In the genomic region with DNA sequence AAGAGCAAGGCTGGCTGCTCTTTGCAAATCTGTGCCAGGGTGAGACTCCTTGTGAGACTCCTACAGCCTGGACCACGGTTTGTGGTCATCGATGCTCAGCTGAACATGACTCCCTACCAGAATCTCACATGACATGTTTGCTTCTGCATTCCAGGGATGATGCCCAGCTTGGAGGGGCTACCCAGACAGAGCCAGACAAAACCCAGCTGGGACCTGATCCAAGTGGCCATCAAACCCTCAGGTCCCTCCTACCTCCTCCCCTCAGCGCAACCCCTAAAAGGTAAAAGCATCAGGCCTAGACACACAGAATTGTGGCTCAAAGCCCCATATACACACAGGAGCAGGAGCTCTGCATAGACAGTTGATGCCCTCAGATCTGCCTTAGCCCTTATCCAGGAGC, we compare ENCODE assay signal across 18 mouse cellular contexts. TPM values are rescaled to one million over a fixed set of nuclear protein-coding genes. Genes with fewer than 3 reads are reported as not detected.
DNase-seq lines count a peak whose midpoint lies in the region; ATAC-seq and TF ChIP-seq lines count a peak whose summit lies in the region.
"Had no signal": no experiment of that assay in that cellular context is flagged by ENCODE, and none has a peak within 500 bp of the region (broad histone marks: within the 10 kb centered on the region; RNA-seq: fewer than 3 reads in every experiment).

No protein-coding gene starts in this region.

- H3K36me3 ChIP-seq in forebrain, embryonic 16.5 days (ENCODE audit: control insufficient read depth, insufficient read depth), result no peaks in the 10 kb centered on the region
- no peaks in the 10 kb centered on the region for H3K36me3 ChIP-seq in forebrain, embryonic 15.5 days
- H3K36me3 ChIP-seq in heart, postnatal 0 days (replicated peaks; ENCODE audit: control insufficient read depth, insufficient read depth, low read length), result peaks cover 35% of the 10 kb centered on the region
- H3K36me3 ChIP-seq in hindbrain, embryonic 16.5 days (ENCODE audit: control insufficient read depth, insufficient read depth, low read length), result peaks cover 12% of the 10 kb centered on the region; the same call in 1 of the 2 replicates
- H3K36me3 ChIP-seq: lung, embryonic 15.5 days had no signal

- no peak for DNase-seq in heart, postnatal 0 days (ENCODE audit: low spot score)
- DNase-seq in heart, postnatal 4 days, result no peak
- DNase-seq in cerebellum, adult 8-10 months, result peak; percentile 37
- no peak for DNase-seq in lung, adult 18-20 months
- DNase-seq: gastrocnemius, postnatal 10 days had no signal

- TF ChIP-seq CTCF in heart, postnatal 0 days (IDR thresholded peaks at IDR 0.05; ENCODE audit: low read depth), result no peak

- 92% methylated on average over 3 of the region's 3 CpGs for WGBS in forebrain, embryonic 16.5 days
- 92% methylated on average over 3 of the region's 3 CpGs for WGBS in forebrain, embryonic 15.5 days
- WGBS in heart, postnatal 0 days, result 45% methylated on average over 3 of the region's 3 CpGs
- WGBS in hindbrain, embryonic 16.5 days, result 89% methylated on average over 3 of the region's 3 CpGs

- no peaks in the 10 kb centered on the region; the same call in 1 of the 2 replicates for H3K27me3 ChIP-seq in forebrain, embryonic 16.5 days (replicated peaks; ENCODE audit: control insufficient read depth, insufficient read depth, low read length)
- no peaks in the 10 kb centered on the region for H3K27me3 ChIP-seq in forebrain, embryonic 15.5 days
- peaks cover 13% of the 10 kb centered on the region; the same call in 1 of the 2 replicates for H3K27me3 ChIP-seq in heart, postnatal 0 days (ENCODE audit: control insufficient read depth, insufficient read depth, low read length)
- H3K27me3 ChIP-seq in hindbrain, embryonic 16.5 days (replicated peaks; ENCODE audit: control insufficient read depth, insufficient read depth, low read length), result no peaks in the 10 kb centered on the region

- no peak for TF ChIP-seq EP300 in heart, postnatal 0 days (IDR thresholded peaks at IDR 0.05; ENCODE audit: low read depth)

- H3K4me3 ChIP-seq in forebrain, embryonic 16.5 days (replicated peaks; ENCODE audit: low read length), result no peak overlapping the region
- H3K4me3 ChIP-seq in forebrain, embryonic 15.5 days, result no peak overlapping the region
- H3K4me3 ChIP-seq in heart, postnatal 0 days (ENCODE audit: low read depth, low read length), result no peak overlapping the region
- no peak overlapping the region for H3K4me3 ChIP-seq in hindbrain, embryonic 16.5 days (ENCODE audit: low read length)
- H3K4me3 ChIP-seq: lung, embryonic 15.5 days had no signal

- H3K4me1 ChIP-seq in forebrain, embryonic 16.5 days (replicated peaks; ENCODE audit: control insufficient read depth, insufficient read depth, low read length), result peaks cover 37% of the 10 kb centered on the region
- H3K4me1 ChIP-seq in forebrain, embryonic 15.5 days, result peaks cover 47% of the 10 kb centered on the region
- peaks cover 39% of the 10 kb centered on the region for H3K4me1 ChIP-seq in heart, postnatal 0 days (ENCODE audit: control insufficient read depth, insufficient read depth)
- H3K4me1 ChIP-seq in hindbrain, embryonic 16.5 days (ENCODE audit: control insufficient read depth, insufficient read depth, low read depth, low read length), result peaks cover 21% of the 10 kb centered on the region
- H3K4me1 ChIP-seq: lung, embryonic 15.5 days had no signal

- ATAC-seq in forebrain, embryonic 16.5 days, result no peak
- ATAC-seq in forebrain, embryonic 15.5 days (replicated peaks), result no peak
- no peak for ATAC-seq in heart, postnatal 0 days (ENCODE audit: insufficient read depth, low read depth)
- no peak for ATAC-seq in hindbrain, embryonic 16.5 days
- ATAC-seq in granulocyte monocyte progenitor cell, adult 5-6 weeks (replicated peaks; ENCODE audit: poor library complexity, severe bottlenecking), result no peak
- ATAC-seq: forebrain, embryonic 14.5 days; inflammation-experienced regulatory T-cells, adult 6 months had no signal

- H3K27ac ChIP-seq in forebrain, embryonic 16.5 days (ENCODE audit: low read length), result no peak overlapping the region
- H3K27ac ChIP-seq in forebrain, embryonic 15.5 days (replicated peaks), result no peak overlapping the region
- peak overlapping the region; percentile 92 for H3K27ac ChIP-seq in heart, postnatal 0 days (ENCODE audit: low read depth)
- H3K27ac ChIP-seq in hindbrain, embryonic 16.5 days (ENCODE audit: low read depth, low read length), result no peak overlapping the region
- H3K27ac ChIP-seq: lung, embryonic 15.5 days had no signal

- H3K4me2 ChIP-seq in forebrain, embryonic 16.5 days (ENCODE audit: low read length), result no peak overlapping the region
- no peak overlapping the region for H3K4me2 ChIP-seq in forebrain, embryonic 15.5 days (replicated peaks)
- H3K4me2 ChIP-seq in heart, postnatal 0 days (ENCODE audit: low read depth, low read length), result peak overlapping the region; percentile 64
- H3K4me2 ChIP-seq in hindbrain, embryonic 16.5 days (ENCODE audit: low read length), result peak overlapping the region; percentile 76
- H3K4me2 ChIP-seq: lung, embryonic 15.5 days had no signal

- no peaks in the 10 kb centered on the region for H3K9me3 ChIP-seq in forebrain, embryonic 16.5 days (ENCODE audit: control insufficient read depth, low read length)
- H3K9me3 ChIP-seq in forebrain, embryonic 15.5 days, result no peaks in the 10 kb centered on the region
- no peaks in the 10 kb centered on the region for H3K9me3 ChIP-seq in heart, postnatal 0 days (replicated peaks; ENCODE audit: control insufficient read depth, low read length)
- no peaks in the 10 kb centered on the region for H3K9me3 ChIP-seq in hindbrain, embryonic 16.5 days (ENCODE audit: control insufficient read depth, low read length)
- H3K9me3 ChIP-seq: lung, embryonic 15.5 days had no signal

- 0 out of 2 replicates have a peak overlapping the region, but pooled peaks have one; percentile 5 for H3K9ac ChIP-seq in forebrain, embryonic 16.5 days (replicated peaks; ENCODE audit: low read depth, low read length)
- no peak overlapping the region for H3K9ac ChIP-seq in forebrain, embryonic 15.5 days (replicated peaks)
- no peak overlapping the region for H3K9ac ChIP-seq in heart, postnatal 0 days (replicated peaks; ENCODE audit: low read depth, low read length)
- H3K9ac ChIP-seq in hindbrain, embryonic 16.5 days (ENCODE audit: low read depth, low read length), result no peak overlapping the region
- H3K9ac ChIP-seq: lung, embryonic 15.5 days had no signal

RNA-seq across cellular contexts. Expression of a gene that starts 2.5 kb away (rescaled TPM):
- 5.7 and 6.0 TPM in 2 replicates for polyA plus RNA-seq in forebrain, embryonic 16.5 days (2015; fragmentation: Nextera tagmentation; extraction: Ambion mirVana)
- polyA plus RNA-seq in forebrain, embryonic 15.5 days (2015; fragmentation: Nextera tagmentation; extraction: Ambion mirVana), result 5.8 and 6.3 TPM in 2 replicates
- 263 and 291 TPM in 2 replicates for total RNA-seq in heart, postnatal 0 days (2014; rRNA removed; ENCODE audit: low replicate concordance)
- polyA plus RNA-seq in heart, postnatal 0 days (2015; fragmentation: Nextera tagmentation; extraction: Ambion mirVana), result 19.9 and 21.6 TPM in 2 replicates
- 100 to 1,000 TPM; 460 to 501 TPM for total RNA-seq in heart, postnatal 4 days (2021)
- polyA plus RNA-seq in hindbrain, embryonic 16.5 days (2015; fragmentation: Nextera tagmentation; extraction: Ambion mirVana), result 5.4 and 9.7 TPM in 2 replicates
- not detected in 2 replicates for total RNA-seq in granulocyte monocyte progenitor cell, adult 5-6 weeks (2014; fragmentation: Nextera tagmentation)
- total RNA-seq in granulocyte monocyte progenitor cell, adult 5-6 weeks (2017), result not detected in 2 replicates
- total RNA-seq: megakaryocyte-erythroid progenitor cell, adult 5-6 weeks had no signal
- polyA plus RNA-seq: inflammation-experienced regulatory T-cells, adult 6 months; kidney, embryonic 14.5 days; liver, adult 2 months had no signal

RNA-seq across cellular contexts. Expression of a gene that starts 19.3 kb away (rescaled TPM):
- polyA plus RNA-seq in forebrain, embryonic 16.5 days (2015; fragmentation: Nextera tagmentation; extraction: Ambion mirVana), result 45.5 and 54.9 TPM in 2 replicates
- 45.2 and 46.7 TPM in 2 replicates for polyA plus RNA-seq in forebrain, embryonic 15.5 days (2015; fragmentation: Nextera tagmentation; extraction: Ambion mirVana)
- 0.04 and 0.08 TPM in 2 replicates for total RNA-seq in heart, postnatal 0 days (2014; rRNA removed; ENCODE audit: low replicate concordance)
- not detected in 2 replicates for polyA plus RNA-seq in heart, postnatal 0 days (2015; fragmentation: Nextera tagmentation; extraction: Ambion mirVana)
- under 1 TPM in 1 of 2 experiments, not detected in 1; 0.29 TPM for total RNA-seq in heart, postnatal 4 days (2021)
- 41.4 and 47.3 TPM in 2 replicates for polyA plus RNA-seq in hindbrain, embryonic 16.5 days (2015; fragmentation: Nextera tagmentation; extraction: Ambion mirVana)
- not detected in 2 replicates for total RNA-seq in granulocyte monocyte progenitor cell, adult 5-6 weeks (2014; fragmentation: Nextera tagmentation)
- total RNA-seq in granulocyte monocyte progenitor cell, adult 5-6 weeks (2017), result not detected in 2 replicates
- total RNA-seq: liver, adult 2 months; megakaryocyte-erythroid progenitor cell, adult 5-6 weeks had no signal
- polyA plus RNA-seq: kidney, embryonic 14.5 days; liver, adult 2 months had no signal

RNA-seq across cellular contexts. Expression of a gene that starts 32.7 kb away (rescaled TPM):
- 433 and 453 TPM in 2 replicates for polyA plus RNA-seq in forebrain, embryonic 16.5 days (2015; fragmentation: Nextera tagmentation; extraction: Ambion mirVana)
- polyA plus RNA-seq in forebrain, embryonic 15.5 days (2015; fragmentation: Nextera tagmentation; extraction: Ambion mirVana), result 512 and 520 TPM in 2 replicates
- total RNA-seq in heart, postnatal 0 days (2014; rRNA removed; ENCODE audit: low replicate concordance), result 154 and 155 TPM in 2 replicates
- polyA plus RNA-seq in heart, postnatal 0 days (2015; fragmentation: Nextera tagmentation; extraction: Ambion mirVana), result 145 and 157 TPM in 2 replicates
- 10 to 100 TPM; 65.9 to 66.8 TPM for total RNA-seq in heart, postnatal 4 days (2021)
- polyA plus RNA-seq in hindbrain, embryonic 16.5 days (2015; fragmentation: Nextera tagmentation; extraction: Ambion mirVana), result 380 and 389 TPM in 2 replicates
- total RNA-seq in granulocyte monocyte progenitor cell, adult 5-6 weeks (2014; fragmentation: Nextera tagmentation), result 82.3 and 90.4 TPM in 2 replicates
- total RNA-seq in granulocyte monocyte progenitor cell, adult 5-6 weeks (2017), result 70.3 and 77.7 TPM in 2 replicates

RNA-seq across cellular contexts. Expression of a gene that starts 48.2 kb away (rescaled TPM):
- polyA plus RNA-seq in forebrain, embryonic 16.5 days (2015; fragmentation: Nextera tagmentation; extraction: Ambion mirVana), result not detected in 2 replicates
- polyA plus RNA-seq in forebrain, embryonic 15.5 days (2015; fragmentation: Nextera tagmentation; extraction: Ambion mirVana), result not detected in 2 replicates
- not detected in 2 replicates for total RNA-seq in heart, postnatal 0 days (2014; rRNA removed; ENCODE audit: low replicate concordance)
- polyA plus RNA-seq in heart, postnatal 0 days (2015; fragmentation: Nextera tagmentation; extraction: Ambion mirVana), result not detected in 2 replicates
- total RNA-seq in heart, postnatal 4 days (2021), result not detected
- polyA plus RNA-seq in hindbrain, embryonic 16.5 days (2015; fragmentation: Nextera tagmentation; extraction: Ambion mirVana), result not detected in 2 replicates
- total RNA-seq in granulocyte monocyte progenitor cell, adult 5-6 weeks (2014; fragmentation: Nextera tagmentation), result not detected in 2 replicates
- not detected in 2 replicates for total RNA-seq in granulocyte monocyte progenitor cell, adult 5-6 weeks (2017)
- total RNA-seq: adrenal gland, adult 18-20 months; gastrocnemius, postnatal 10 days; left cerebral cortex, adult 8-10 months; megakaryocyte-erythroid progenitor cell, adult 5-6 weeks had no signal
- polyA plus RNA-seq: forebrain, embryonic 14.5 days; kidney, embryonic 14.5 days; neural tube, embryonic 11.5 days had no signal

RNA-seq across cellular contexts. Expression of a gene that starts 58.6 kb away (rescaled TPM):
- 0.08 and 0.09 TPM in 2 replicates for polyA plus RNA-seq in forebrain, embryonic 16.5 days (2015; fragmentation: Nextera tagmentation; extraction: Ambion mirVana)
- polyA plus RNA-seq in forebrain, embryonic 15.5 days (2015; fragmentation: Nextera tagmentation; extraction: Ambion mirVana), result 0.06 TPM in 1 of 2 replicates, not detected in the other
- 0.04 TPM in 1 of 2 replicates, not detected in the other for total RNA-seq in heart, postnatal 0 days (2014; rRNA removed; ENCODE audit: low replicate concordance)
- polyA plus RNA-seq in heart, postnatal 0 days (2015; fragmentation: Nextera tagmentation; extraction: Ambion mirVana), result 0.08 and 0.10 TPM in 2 replicates
- total RNA-seq in heart, postnatal 4 days (2021), result under 1 TPM in 1 of 2 experiments, not detected in 1; 0.09 TPM
- 0.21 and 0.35 TPM in 2 replicates for polyA plus RNA-seq in hindbrain, embryonic 16.5 days (2015; fragmentation: Nextera tagmentation; extraction: Ambion mirVana)
- not detected in 2 replicates for total RNA-seq in granulocyte monocyte progenitor cell, adult 5-6 weeks (2014; fragmentation: Nextera tagmentation)
- not detected in 2 replicates for total RNA-seq in granulocyte monocyte progenitor cell, adult 5-6 weeks (2017)
- total RNA-seq: megakaryocyte-erythroid progenitor cell, adult 5-6 weeks had no signal

Comparison
In these comparisons a context has a peak if more than half of its experiments do, and no peak if none do; other contexts are left out.
1. H3K4me2 ChIP-seq: peak in heart, postnatal 0 days (single experiment) and hindbrain, embryonic 16.5 days (single experiment); none in forebrain, embryonic 16.5 days (single experiment) and forebrain, embryonic 15.5 days (single experiment).
2. RNA of a gene that starts 19.3 kb away (polyA plus RNA-seq): 45.5 to 54.9 TPM in forebrain, embryonic 16.5 days, 45.2 to 46.7 TPM in forebrain, embryonic 15.5 days and 41.4 to 47.3 TPM in hindbrain, embryonic 16.5 days; not detected in heart, postnatal 0 days; every median in the first group is over 10 times any median in the second.